Mouse (Mus musculus) small intestine, adult 2 months (tissue): ENCODE measurements around the gene Catsper1.

Experiments used
- CTCF ChIP-seq: fragments of 200-500 bp; IDR thresholded peaks from 2 replicates; pipeline ENCODE4 v1.5.1; 2012; ENCODE audit warnings: low read depth, mild to moderate bottlenecking, control low read depth, inconsistent platforms, low read length, moderate library complexity, mixed read lengths; ENCODE audit not compliant: insufficient replicate concordance, insufficient read length; ENCODE audit errors: extremely low read depth
- POLR2A ChIP-seq: fragments of 200-500 bp; IDR thresholded peaks from 2 replicates; pipeline ENCODE4 v1.6.1; 2012; ENCODE audit warnings: low read depth, mild to moderate bottlenecking, control low read depth, inconsistent platforms, low read length, moderate library complexity

GRCm38 (mm10) chr19:5348064-5348463, 12.5 kb downstream of the Catsper1 start:
- TF ChIP-seq POLR2A (no peak), CTCF (no peak)
